Mouse (Mus musculus): ENCODE results near the gene Ostm1.

GRCm38 (mm10) chr10:42631754-42632452 is 48.3 kb downstream of the Ostm1 start:
- no peak for TF ChIP-seq CTCF (IDR thresholded peaks at IDR 0.05; ENCODE audit: low read depth)
- no peak for TF ChIP-seq EP300 (IDR thresholded peaks at IDR 0.05; ENCODE audit: low read depth)
